Mouse (Mus musculus): ENCODE results near the gene Frat1.

Frat1 gene

GRCm38 (mm10) chr19:41816410-41816809 lies 13.4 kb upstream of the Frat1 start:
- DNase-seq (ENCODE audit: low read depth, low spot score): no peak

- DNase-seq (ENCODE audit: low read depth, low spot score): peak; percentile 31
Observed at GRCm38 (mm10) chr19:41816915-41817314, 12.9 kb upstream of the Frat1 start.

- DNase-seq (ENCODE audit: low read depth, low spot score): no peak
Observed at GRCm38 (mm10) chr19:41817325-41817724, 12.4 kb upstream of the Frat1 start.

GRCm38 (mm10) chr19:41818749-41819148 lies 11.0 kb upstream of the Frat1 start:
- no peak for DNase-seq (ENCODE audit: low read depth, low spot score)

GRCm38 (mm10) chr19:41821436-41821835 lies 8.3 kb upstream of the Frat1 start:
- peak; percentile 65 for DNase-seq (ENCODE audit: low read depth, low spot score)

- DNase-seq (ENCODE audit: low read depth, low spot score): no peak
Observed at GRCm38 (mm10) chr19:41822589-41822988, 7.2 kb upstream of the Frat1 start.

- no peak for DNase-seq (ENCODE audit: low read depth, low spot score)
Observed at GRCm38 (mm10) chr19:41824950-41825349, 4.8 kb upstream of the Frat1 start.

GRCm38 (mm10) chr19:41826529-41826928 lies 3.2 kb upstream of the Frat1 start:
- no peak for DNase-seq (ENCODE audit: low read depth, low spot score)

- DNase-seq (ENCODE audit: low read depth, low spot score): no peak
Observed at GRCm38 (mm10) chr19:41828941-41829340, 829 bp upstream of the Frat1 start.

- peak; percentile 50 for DNase-seq (ENCODE audit: low read depth, low spot score)
Observed at GRCm38 (mm10) chr19:41830106-41831031, 599 bp downstream of the Frat1 start.

GRCm38 (mm10) chr19:41831101-41831570 lies 1.4 kb downstream of the Frat1 start:
- peak; percentile 60 for DNase-seq (ENCODE audit: low read depth, low spot score)

- DNase-seq (ENCODE audit: low read depth, low spot score): peak; percentile 83
Observed at GRCm38 (mm10) chr19:41831718-41832391, 2.1 kb downstream of the Frat1 start.

- no peak for DNase-seq (ENCODE audit: low read depth, low spot score)
Observed at GRCm38 (mm10) chr19:41832501-41833201, 2.9 kb downstream of the Frat1 start.

GRCm38 (mm10) chr19:41835407-41835806 lies 5.6 kb downstream of the Frat1 start:
- DNase-seq (ENCODE audit: low read depth, low spot score): no peak

- no peak for DNase-seq (ENCODE audit: low read depth, low spot score)
Observed at GRCm38 (mm10) chr19:41835816-41836215, 6.0 kb downstream of the Frat1 start.

- no peak for DNase-seq (ENCODE audit: low read depth, low spot score)
Observed at GRCm38 (mm10) chr19:41836719-41837118, 6.9 kb downstream of the Frat1 start.

GRCm38 (mm10) chr19:41837194-41837916 lies 7.6 kb downstream of the Frat1 start:
- no peak for DNase-seq (ENCODE audit: low read depth, low spot score)

- DNase-seq (ENCODE audit: low read depth, low spot score): no peak
Observed at GRCm38 (mm10) chr19:41837917-41838261, 8.1 kb downstream of the Frat1 start.

GRCm38 (mm10) chr19:41838808-41839207 lies 9.0 kb downstream of the Frat1 start:
- no peak for DNase-seq (ENCODE audit: low read depth, low spot score)

- no peak for DNase-seq (ENCODE audit: low read depth, low spot score)
Observed at GRCm38 (mm10) chr19:41839685-41840084, 9.9 kb downstream of the Frat1 start.

- DNase-seq (ENCODE audit: low read depth, low spot score): no peak
Observed at GRCm38 (mm10) chr19:41841105-41841750, 11.5 kb downstream of the Frat1 start.
